Mouse (Mus musculus) MEL (cell line): ENCODE measurements around the gene Slc25a28. TPM values are rescaled to one million over a fixed set of nuclear protein-coding genes. Genes with fewer than 3 reads are reported as not detected.

Source experiments
- DNase-seq: peaks from one replicate; pipeline ENCODE4 v3.0.0; 2011; ENCODE audit warnings: low read depth, low spot score
- H3K27ac ChIP-seq: 2 replicates; pipeline ENCODE4 v1.5.1; 2012; ENCODE audit warnings: low read depth, mild to moderate bottlenecking, control low read depth, low read length, moderate library complexity; ENCODE audit not compliant: control insufficient read depth
- H3K27me3 ChIP-seq, 2 experiments: fragments of 150-350 bp in 1 of 2; sonication (generic) in 1 of 2; 2 replicates each; pipeline ENCODE4 v1.6.1; 2012; ENCODE audit warnings: low read length in 2 of 2, mild to moderate bottlenecking in 2 of 2, improper control_type of control experiment in 1 of 2, moderate library complexity in 1 of 2; ENCODE audit not compliant: insufficient read depth in 2 of 2, control insufficient read depth in 1 of 2
- H3K36me3 ChIP-seq, 2 experiments: 2 replicates each; pipeline ENCODE4 v1.6.1; 2012 to 2014; ENCODE audit warnings: low read length in 2 of 2, improper control_type of control experiment in 1 of 2, inconsistent platforms in 1 of 2, mild to moderate bottlenecking in 1 of 2; ENCODE audit not compliant: insufficient read depth in 2 of 2, control insufficient read depth in 1 of 2
- H3K4me1 ChIP-seq, 2 experiments: fragments of 150-350 bp in 1 of 2; sonication (generic) in 1 of 2; 2 replicates each; pipeline ENCODE4 v1.6.1; 2012; ENCODE audit warnings: low read length in 2 of 2, improper control_type of control experiment in 1 of 2, mild to moderate bottlenecking in 1 of 2; ENCODE audit not compliant: insufficient read depth in 2 of 2, control insufficient read depth in 1 of 2
- H3K4me3 ChIP-seq, 2 experiments: fragments of 150-350 bp in 1 of 2; sonication (generic) in 1 of 2; 2 replicates each; pipeline ENCODE4 v1.5.1; 2012; ENCODE audit warnings: low read depth in 2 of 2, low read length in 2 of 2, mild to moderate bottlenecking in 2 of 2, moderate library complexity in 2 of 2, control low read depth in 1 of 2, improper control_type of control experiment in 1 of 2; ENCODE audit not compliant: control insufficient read depth in 1 of 2, insufficient read depth in 1 of 2
- H3K79me2 ChIP-seq: 2 replicates; pipeline ENCODE4 v1.6.1; 2012; ENCODE audit warnings: mild to moderate bottlenecking, low read length, moderate library complexity; ENCODE audit not compliant: control insufficient read depth, poor library complexity, insufficient read depth
- H3K9ac ChIP-seq: 2 replicates; pipeline ENCODE4 v1.6.1; 2012; ENCODE audit warnings: low read depth, mild to moderate bottlenecking, control low read depth, low read length, moderate library complexity; ENCODE audit not compliant: control insufficient read depth, poor library complexity, severe bottlenecking
- H3K9me3 ChIP-seq: fragments of 150-350 bp; sonication (generic); replicated peaks from 2 replicates; pipeline ENCODE4 v1.6.1; 2012; ENCODE audit warnings: mild to moderate bottlenecking, low read length, improper control_type of control experiment, moderate library complexity; ENCODE audit not compliant: insufficient read depth
- BHLHE40 ChIP-seq: IDR thresholded peaks from 2 replicates; pipeline ENCODE4 v1.6.1; 2012; ENCODE audit warnings: low read depth, mild to moderate bottlenecking, inconsistent platforms, low read length, improper control_type of control experiment, borderline replicate concordance
- CHD1 ChIP-seq: IDR thresholded peaks from 2 replicates; pipeline ENCODE4 v1.6.1; 2012; ENCODE audit warnings: low read depth, mild to moderate bottlenecking, inconsistent platforms, low read length, improper control_type of control experiment
- CHD2 ChIP-seq: IDR thresholded peaks from 2 replicates; pipeline ENCODE4 v1.6.1; 2011; ENCODE audit warnings: low read length, improper control_type of control experiment
- CTCF ChIP-seq, 3 experiments: IDR thresholded peaks in 2 of 3; conservative IDR thresholded peaks in 1 of 3; 2 replicates each; pipeline ENCODE4 v1.5.1; 2011 to 2012; ENCODE audit warnings: low read length in 3 of 3, low read depth in 2 of 3, mild to moderate bottlenecking in 2 of 3, improper control_type of control experiment in 1 of 3, inconsistent platforms in 1 of 3, mixed read lengths in 1 of 3, moderate library complexity in 1 of 3; ENCODE audit not compliant: control insufficient read depth in 1 of 3, insufficient read depth in 1 of 3, poor library complexity in 1 of 3, severe bottlenecking in 1 of 3
- E2F4 ChIP-seq: IDR thresholded peaks from 2 replicates; pipeline ENCODE4 v1.6.1; 2011; ENCODE audit warnings: low read depth, low read length, improper control_type of control experiment, borderline replicate concordance
- ELF1 ChIP-seq: IDR thresholded peaks from 2 replicates; pipeline ENCODE4 v1.6.1; 2014; ENCODE audit warnings: low read depth, mild to moderate bottlenecking, inconsistent platforms, low read length, improper control_type of control experiment, moderate library complexity
- EP300 ChIP-seq, 2 experiments: IDR thresholded peaks; 2 replicates each; pipeline ENCODE4 v1.6.1; 2011; ENCODE audit warnings: improper control_type of control experiment in 2 of 2, low read length in 2 of 2, low read depth in 1 of 2, mild to moderate bottlenecking in 1 of 2
- ETS1 ChIP-seq: IDR thresholded peaks from 2 replicates; pipeline ENCODE4 v1.6.1; 2012; ENCODE audit warnings: low read depth, mild to moderate bottlenecking, inconsistent platforms, low read length, improper control_type of control experiment, moderate library complexity
- GABPA ChIP-seq: IDR thresholded peaks from 2 replicates; pipeline ENCODE4 v1.6.1; 2012; ENCODE audit warnings: low read depth, mild to moderate bottlenecking, inconsistent platforms, low read length, improper control_type of control experiment, moderate library complexity
- GATA1 ChIP-seq: IDR thresholded peaks from 2 replicates; pipeline ENCODE4 v1.6.1; 2011; ENCODE audit warnings: low read depth, low read length, improper control_type of control experiment
- HCFC1 ChIP-seq: IDR thresholded peaks from 2 replicates; pipeline ENCODE4 v1.6.1; 2012; ENCODE audit warnings: low read depth, mild to moderate bottlenecking, inconsistent platforms, low read length, improper control_type of control experiment, moderate library complexity
- JUND ChIP-seq: IDR thresholded peaks from 2 replicates; pipeline ENCODE4 v1.6.1; 2011; ENCODE audit warnings: low read depth, mild to moderate bottlenecking, improper control_type of control experiment, low read length
- KAT2A ChIP-seq: conservative IDR thresholded peaks from 2 replicates; pipeline ENCODE4 v1.6.1; 2012; ENCODE audit warnings: low read depth, low read length, improper control_type of control experiment, inconsistent platforms
- MAX ChIP-seq: IDR thresholded peaks from 2 replicates; pipeline ENCODE4 v1.6.1; 2011; ENCODE audit warnings: low read length, improper control_type of control experiment
- MAZ ChIP-seq: IDR thresholded peaks from 2 replicates; pipeline ENCODE4 v1.6.1; 2012; ENCODE audit warnings: low read depth, mild to moderate bottlenecking, inconsistent platforms, low read length, improper control_type of control experiment
- MEF2A ChIP-seq: IDR thresholded peaks from 2 replicates; pipeline ENCODE4 v1.6.1; 2014; ENCODE audit warnings: low read depth, mild to moderate bottlenecking, inconsistent platforms, low read length, improper control_type of control experiment; ENCODE audit not compliant: poor library complexity, insufficient replicate concordance, severe bottlenecking; ENCODE audit errors: extremely low read depth
- MXI1 ChIP-seq: IDR thresholded peaks from 2 replicates; pipeline ENCODE4 v1.6.1; 2011; ENCODE audit warnings: mild to moderate bottlenecking, low read depth, low read length, improper control_type of control experiment
- MYB ChIP-seq: IDR thresholded peaks from 2 replicates; pipeline ENCODE4 v1.6.1; 2011; ENCODE audit warnings: mild to moderate bottlenecking, low read depth, low read length, improper control_type of control experiment
- MYC ChIP-seq: IDR thresholded peaks from 2 replicates; pipeline ENCODE4 v1.6.1; 2011; ENCODE audit warnings: low read depth, mild to moderate bottlenecking, low read length, improper control_type of control experiment, moderate library complexity
- NELFE ChIP-seq: IDR thresholded peaks from 2 replicates; pipeline ENCODE4 v1.6.1; 2011; ENCODE audit warnings: low read depth, low read length, improper control_type of control experiment
- POLR2A ChIP-seq, 2 experiments: IDR thresholded peaks; 2 replicates each; pipeline ENCODE4 v1.6.1; 2011 to 2012; ENCODE audit warnings: low read length in 2 of 2, mild to moderate bottlenecking in 2 of 2, control low read depth in 1 of 2, improper control_type of control experiment in 1 of 2, low read depth in 1 of 2, moderate library complexity in 1 of 2; ENCODE audit not compliant: control insufficient read depth in 1 of 2, insufficient read depth in 1 of 2, poor library complexity in 1 of 2
- POLR2AphosphoS2 ChIP-seq: IDR thresholded peaks from 2 replicates; pipeline ENCODE4 v1.6.1; 2011; ENCODE audit warnings: low read length, improper control_type of control experiment
- POLR2AphosphoS5 ChIP-seq: IDR thresholded peaks from 2 replicates; pipeline ENCODE4 v1.6.1; 2012; ENCODE audit warnings: low read depth, borderline replicate concordance, mild to moderate bottlenecking, inconsistent platforms, low read length, moderate library complexity, mixed read lengths
- RCOR1 ChIP-seq: IDR thresholded peaks from 2 replicates; pipeline ENCODE4 v1.6.1; 2012; ENCODE audit warnings: low read depth, mild to moderate bottlenecking, inconsistent platforms, low read length, improper control_type of control experiment
- SMC3 ChIP-seq: IDR thresholded peaks from 2 replicates; pipeline ENCODE4 v1.6.1; 2011; ENCODE audit warnings: low read depth, low read length, improper control_type of control experiment
- TAL1 ChIP-seq: IDR thresholded peaks from 2 replicates; pipeline ENCODE4 v1.6.1; 2012; ENCODE audit warnings: mild to moderate bottlenecking, inconsistent platforms, low read length, moderate library complexity, mixed read lengths
- TBP ChIP-seq: IDR thresholded peaks from 2 replicates; pipeline ENCODE4 v1.8.0; 2011; ENCODE audit warnings: low read depth, low read length, improper control_type of control experiment
- TCF12 ChIP-seq: IDR thresholded peaks from 2 replicates; pipeline ENCODE4 v1.6.1; 2014; ENCODE audit warnings: low read depth, mild to moderate bottlenecking, inconsistent platforms, low read length, improper control_type of control experiment, moderate library complexity
- UBTF ChIP-seq: IDR thresholded peaks from 2 replicates; pipeline ENCODE4 v1.6.1; 2012; ENCODE audit warnings: low read depth, mild to moderate bottlenecking, inconsistent platforms, low read length, improper control_type of control experiment, moderate library complexity, borderline replicate concordance; ENCODE audit not compliant: insufficient read depth
- USF1 ChIP-seq: IDR thresholded peaks from 2 replicates; pipeline ENCODE4 v1.6.1; 2014; ENCODE audit warnings: low read depth, mild to moderate bottlenecking, inconsistent platforms, low read length, improper control_type of control experiment, moderate library complexity
- USF2 ChIP-seq, 2 experiments: IDR thresholded peaks; 2 replicates each; pipeline ENCODE4 v1.6.1; 2011 to 2012; ENCODE audit warnings: improper control_type of control experiment in 2 of 2, low read length in 2 of 2, borderline replicate concordance in 1 of 2, inconsistent platforms in 1 of 2, low read depth in 1 of 2, mild to moderate bottlenecking in 1 of 2; ENCODE audit not compliant: insufficient read depth in 1 of 2
- ZC3H11A ChIP-seq: IDR thresholded peaks from 2 replicates; pipeline ENCODE4 v1.6.1; 2012; ENCODE audit warnings: low read depth, mild to moderate bottlenecking, inconsistent platforms, low read length, improper control_type of control experiment
- ZKSCAN1 ChIP-seq: IDR thresholded peaks from 2 replicates; pipeline ENCODE4 v1.6.1; 2012; ENCODE audit warnings: low read depth, mild to moderate bottlenecking, inconsistent platforms, low read length, improper control_type of control experiment, moderate library complexity
- ZMIZ1 ChIP-seq: IDR thresholded peaks from 2 replicates; pipeline ENCODE4 v1.6.1; 2012; ENCODE audit warnings: low read depth, mild to moderate bottlenecking, inconsistent platforms, low read length, improper control_type of control experiment, moderate library complexity
- ZNF384 ChIP-seq: IDR thresholded peaks from 2 replicates; pipeline ENCODE4 v1.6.1; 2012; ENCODE audit warnings: low read depth, mild to moderate bottlenecking, inconsistent platforms, low read length, improper control_type of control experiment
- polyA plus RNA-seq, 2 experiments: library from polyadenylated mRNA; stranded (reverse) in 1 of 2; unstranded in 1 of 2; fragments of >175 nt in 1 of 2; fragments of >200 nt in 1 of 2; gene quantifications; 2 replicates each; pipeline versions ENCODE4 v1.2.1 to v1.2.4; 2012; ENCODE audit warnings: low replicate concordance in 2 of 2, low read depth in 1 of 2; ENCODE audit not compliant: insufficient read length in 2 of 2, insufficient read depth in 1 of 2, missing spikeins in 1 of 2
- total RNA-seq: library from RNA; depleted of rRNA; stranded (reverse); fragments of 300-350 nt; gene quantifications from 2 replicates; pipeline ENCODE4 v1.2.3, GENCODE M21; 2012

Slc25a28 gene
- total and polyA plus RNA-seq, 3 experiments, result 58.2 to 110 TPM; not detected in 1

GRCm38 (mm10) chr19:43711159-43711916 is 36.7 kb upstream of the Slc25a28 start:
- peak overlapping the region; percentile 64 for H3K9ac ChIP-seq
- no peaks in the 10 kb centered on the region for H3K27me3 ChIP-seq
- H3K4me1 ChIP-seq, result peaks cover 7 to 16% of the 10 kb centered on the region in 2 experiments
- no peaks in the 10 kb centered on the region for H3K9me3 ChIP-seq
- H3K4me3 ChIP-seq, result peak overlapping the region; percentile 52 to 60
- H3K27ac ChIP-seq, result peak overlapping the region; percentile 98
- H3K79me2 ChIP-seq, result no peaks in the 10 kb centered on the region; the same call in 1 of the 2 replicates
- H3K36me3 ChIP-seq, result peaks cover 0 to 17% of the 10 kb centered on the region in 2 experiments; a peak in 2 of 4 replicates
- DNase-seq, result peak; percentile 92
- TF ChIP-seq USF1 (no peak; the same call in 1 of the 2 replicates), SMC3 (no peak), TBP (peak; percentile 79), TCF12 (peak; percentile 79), TAL1 (no peak), ZNF384 (peak; percentile 98), MEF2A (no peak), GABPA (no peak), USF2 (IDR thresholded peaks at IDR 0.05; ENCODE audit: borderline replicate concordance in 1 of 2, insufficient read depth in 1 of 2, low read depth in 1 of 2, low read length in 2 of 2) (no peak), JUND (no peak), CTCF (IDR thresholded peaks at IDR 0.05 in 2 of 3, conservative IDR thresholded peaks at IDR 0.05 in 1 of 3; ENCODE audit: control insufficient read depth in 1 of 3, insufficient read depth in 1 of 3, low read depth in 2 of 3, low read length in 3 of 3, poor library complexity in 1 of 3, severe bottlenecking in 1 of 3) (no peak), ZC3H11A (no peak), KAT2A (no peak; the same call in 1 of the 2 replicates), MYB (peak; percentile 94), ELF1 (peak; percentile 70), ETS1 (peak; percentile 75; the same call in 1 of the 2 replicates), NELFE (peak; percentile 67), MXI1 (peak; percentile 82; the same call in 1 of the 2 replicates), UBTF (no peak), BHLHE40 (peak; percentile 38; the same call in 1 of the 2 replicates), E2F4 (no peak), MAX (peak; percentile 94), POLR2A (IDR thresholded peaks at IDR 0.05; ENCODE audit: control insufficient read depth in 1 of 2, insufficient read depth in 1 of 2, low read depth in 1 of 2, low read length in 2 of 2, poor library complexity in 1 of 2) (peak; percentile 38 to 67; a peak in 2 of 4 replicates), MAZ (peak; percentile 78), GATA1 (peak; percentile 84), CHD2 (no peak; the same call in 1 of the 2 replicates), POLR2AphosphoS5 (no peak), ZKSCAN1 (peak; percentile 37; the same call in 1 of the 2 replicates), CHD1 (peak; percentile 98), EP300 (IDR thresholded peaks at IDR 0.05; ENCODE audit: low read depth in 1 of 2, low read length in 2 of 2) (peak; percentile 90 to 93), MYC (peak; percentile 95), RCOR1 (peak; percentile 98), POLR2AphosphoS2 (peak; percentile 61; the same call in 1 of the 2 replicates), ZMIZ1 (peak; percentile 72; the same call in 1 of the 2 replicates), HCFC1 (peak; percentile 78)
